Mouse (Mus musculus) small intestine, adult 2 months (tissue): Measurements from ENCODE around the gene Gm20708.

Source experiments
- CTCF ChIP-seq: fragments of 200-500 bp; IDR thresholded peaks from 2 replicates; pipeline ENCODE4 v1.5.1; 2012; ENCODE audit warnings: low read depth, mild to moderate bottlenecking, control low read depth, inconsistent platforms, low read length, moderate library complexity, mixed read lengths; ENCODE audit not compliant: insufficient replicate concordance, insufficient read length; ENCODE audit errors: extremely low read depth
- POLR2A ChIP-seq: fragments of 200-500 bp; IDR thresholded peaks from 2 replicates; pipeline ENCODE4 v1.6.1; 2012; ENCODE audit warnings: low read depth, mild to moderate bottlenecking, control low read depth, inconsistent platforms, low read length, moderate library complexity

DNA sequence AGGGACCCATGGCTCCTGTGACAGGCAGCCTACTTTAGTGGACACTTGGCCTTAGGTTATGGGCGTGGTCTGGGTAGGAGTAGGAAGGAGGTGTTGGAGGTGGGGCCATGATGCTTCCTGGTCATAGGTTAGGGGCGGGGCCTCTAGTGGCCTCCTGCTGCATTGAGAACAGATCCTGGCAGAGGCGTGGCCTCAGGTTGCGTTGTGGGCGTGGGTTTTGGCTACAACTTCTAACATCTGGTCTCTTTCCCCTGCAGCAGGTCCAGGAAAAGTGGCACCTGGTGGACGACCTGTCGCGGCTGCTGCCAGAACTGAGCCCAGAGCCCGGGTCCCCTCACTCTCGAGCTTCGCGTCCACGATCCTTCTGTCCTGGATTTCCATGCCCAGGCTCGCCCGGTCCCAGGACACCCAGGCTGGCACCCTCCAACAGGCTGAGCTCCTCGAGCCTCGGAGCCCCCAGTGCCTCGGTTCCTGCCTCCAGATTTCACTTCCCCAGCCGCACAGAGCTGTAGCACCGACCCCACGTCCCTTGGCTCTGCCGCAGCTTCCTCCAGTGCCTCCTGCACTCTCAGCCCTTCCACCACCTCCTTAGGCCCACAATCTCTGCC lies 17.1 kb upstream of the Gm20708 start:
- no peak for TF ChIP-seq CTCF
- TF ChIP-seq POLR2A = peak; percentile 46; the same call in 1 of the 2 replicates
